Mouse (Mus musculus) liver, embryonic 11.5 days (tissue): ENCODE results near the gene Trcg1. TPM values are rescaled to one million over a fixed set of nuclear protein-coding genes. Genes with fewer than 3 reads are reported as not detected.

Experiments
- ATAC-seq: fragments of 200-750 bp; cut with Nextera tagmentation; replicated peaks from 2 replicates; pipeline ENCODE4 v1.8.0; 2017; ENCODE audit warnings: moderate number of reproducible peaks, mild to moderate bottlenecking, moderate TSS enrichment, moderate library complexity; ENCODE audit not compliant: low FRiP score
- DNase-seq: peaks from one replicate; pipeline ENCODE4 v3.0.0-alpha.2; 2017; ENCODE audit warnings: low spot score
- H3K27ac ChIP-seq: fragments of 300-500 bp; sonication (generic); 2 replicates; pipeline ENCODE4 v1.5.1; 2014; ENCODE audit warnings: mild to moderate bottlenecking, low read depth, low read length, control low read depth
- H3K27me3 ChIP-seq: fragments of 300-500 bp; sonication (generic); replicated peaks from 2 replicates; pipeline ENCODE4 v1.6.1; 2014; ENCODE audit warnings: low read length, mixed read lengths; ENCODE audit not compliant: control insufficient read depth, insufficient read depth
- H3K36me3 ChIP-seq: fragments of 300-500 bp; sonication (generic); 2 replicates; pipeline ENCODE4 v1.6.1; 2014; ENCODE audit warnings: mild to moderate bottlenecking, low read length, moderate library complexity, mixed read lengths; ENCODE audit not compliant: control insufficient read depth, insufficient read depth
- H3K4me1 ChIP-seq: fragments of 300-500 bp; sonication (generic); replicated peaks from 2 replicates; pipeline ENCODE4 v1.6.1; 2014; ENCODE audit warnings: low read length, mixed read lengths; ENCODE audit not compliant: control insufficient read depth, insufficient read depth
- H3K4me2 ChIP-seq: fragments of 300-500 bp; sonication (generic); 2 replicates; pipeline ENCODE4 v1.6.1; 2014; ENCODE audit warnings: mild to moderate bottlenecking, control low read depth, moderate library complexity
- H3K4me3 ChIP-seq: fragments of 300-500 bp; sonication (generic); 2 replicates; pipeline ENCODE4 v1.5.1; 2014; ENCODE audit warnings: low read depth, low read length, control low read depth
- H3K9ac ChIP-seq: fragments of 300-500 bp; sonication (generic); 2 replicates; pipeline ENCODE4 v1.6.1; 2014; ENCODE audit warnings: low read depth, low read length, control low read depth
- H3K9me3 ChIP-seq: fragments of 300-500 bp; sonication (generic); 2 replicates; pipeline ENCODE4 v1.6.1; 2016; ENCODE audit warnings: low read length, inconsistent platforms, mixed read lengths; ENCODE audit not compliant: control insufficient read depth
- WGBS: fragments of 180-500 bp; shearing (Covaris S2); extraction: QIAGEN DNeasy Blood & Tissue Kit; methylation state at CpG from one replicate; pipeline ENCODE4 v1.1.7; 2014; 5-methylcytosine and 5-hydroxymethylcytosine counted together
- polyA plus RNA-seq: library from polyadenylated mRNA; unstranded; fragments of >200 nt; fragmentation: Nextera tagmentation; extraction: Ambion mirVana; gene quantifications from 2 replicates; pipeline ENCODE4 v1.2.1, GENCODE M21; 2014

The Trcg1 gene
- polyA plus RNA-seq, 1 experiment from 2014 or later: not detected

- Histone ChIP-seq H3K27ac (peak within 1 kb of the TSS; percentile 78), H3K9me3 (no peaks in the 10 kb centered on the region), H3K4me3 (peak within 1 kb of the TSS; percentile 90), H3K9ac (peak within 1 kb of the TSS; percentile 86), H3K4me2 (peak within 1 kb of the TSS; percentile 97), H3K36me3 (peaks cover 13% of the 10 kb centered on the region), H3K4me1 (peaks cover 22% of the 10 kb centered on the region), H3K27me3 (no peaks in the 10 kb centered on the region)
- WGBS: under 1% methylated on average over 87 of the region's 87 CpGs
- ATAC-seq (peak; percentile 84), DNase-seq (peak; percentile 85)
Observed at GRCm38 (mm10) chr9:57261913-57262794, 25.8 kb downstream of the Trcg1 start, which contains the start of gene 1700017B05Rik. 1700017B05Rik (minus strand) TSS chr9:57262612.

- H3K36me3 ChIP-seq: peaks cover 4% of the 10 kb centered on the region
- H3K27me3 ChIP-seq: no peaks in the 10 kb centered on the region
- DNase-seq (no peak), ATAC-seq (no peak)
- H3K4me1 ChIP-seq: peaks cover 30% of the 10 kb centered on the region
- 0 out of 2 replicates have a peak overlapping the region, but pooled peaks have one; percentile 78 for H3K27ac ChIP-seq
- H3K4me3 ChIP-seq: peak overlapping the region; percentile 90
- peak overlapping the region; percentile 86 for H3K9ac ChIP-seq
- H3K9me3 ChIP-seq: no peaks in the 10 kb centered on the region
- peak overlapping the region; percentile 97 for H3K4me2 ChIP-seq
- 47% methylated on average over 13 of the region's 13 CpGs for WGBS
Observed at GRCm38 (mm10) chr9:57262795-57263684, 26.7 kb downstream of the Trcg1 start.

- DNase-seq: no peak
- Histone ChIP-seq H3K9ac (no peak overlapping the region), H3K27ac (no peak overlapping the region), H3K4me1 (peaks cover 32% of the 10 kb centered on the region), H3K36me3 (no peaks in the 10 kb centered on the region), H3K4me2 (no peak overlapping the region), H3K27me3 (no peaks in the 10 kb centered on the region), H3K9me3 (no peaks in the 10 kb centered on the region), H3K4me3 (no peak overlapping the region)
- ATAC-seq: no peak
- 40% methylated on average over 5 of the region's 5 CpGs for WGBS
Observed at GRCm38 (mm10) chr9:57265125-57265524, 28.8 kb downstream of the Trcg1 start.

GRCm38 (mm10) chr9:57267421-57267820, 31.1 kb downstream of the Trcg1 start:
- no peak overlapping the region for H3K9ac ChIP-seq
- H3K27ac ChIP-seq: no peak overlapping the region
- H3K27me3 ChIP-seq: 0 out of 2 replicates have a peak, but pooled peaks cover 2% of the 10 kb centered on the region

GRCm38 (mm10) chr9:57268078-57268477, 31.7 kb downstream of the Trcg1 start:
- ATAC-seq (no peak), DNase-seq (no peak)
- Histone ChIP-seq H3K27me3 (0 out of 2 replicates have a peak, but pooled peaks cover 2% of the 10 kb centered on the region), H3K4me2 (no peak overlapping the region), H3K9ac (no peak overlapping the region), H3K36me3 (no peaks in the 10 kb centered on the region), H3K27ac (no peak overlapping the region), H3K4me3 (no peak overlapping the region), H3K9me3 (no peaks in the 10 kb centered on the region), H3K4me1 (peaks cover 26% of the 10 kb centered on the region)
- WGBS: 27% methylated on average over 10 of the region's 10 CpGs

More at GRCm38 (mm10) chr9:57267421-57267820, 31.1 kb downstream of the Trcg1 start:
- no peak for ATAC-seq
- H3K4me3 ChIP-seq: no peak overlapping the region
- H3K4me2 ChIP-seq: no peak overlapping the region
- H3K36me3 ChIP-seq: no peaks in the 10 kb centered on the region
- WGBS: 65% methylated on average over 5 of the region's 5 CpGs
- peaks cover 21% of the 10 kb centered on the region for H3K4me1 ChIP-seq
- DNase-seq: no peak
- H3K9me3 ChIP-seq: no peaks in the 10 kb centered on the region

GRCm38 (mm10) chr9:57268575-57268974, 32.2 kb downstream of the Trcg1 start:
- Histone ChIP-seq H3K4me2 (no peak overlapping the region), H3K27ac (no peak overlapping the region), H3K9ac (no peak overlapping the region), H3K36me3 (no peaks in the 10 kb centered on the region), H3K4me3 (no peak overlapping the region), H3K4me1 (peaks cover 29% of the 10 kb centered on the region), H3K9me3 (no peaks in the 10 kb centered on the region), H3K27me3 (0 out of 2 replicates have a peak, but pooled peaks cover 2% of the 10 kb centered on the region)
- ATAC-seq (peak; percentile 38; the same call in 1 of the 2 replicates), DNase-seq (no peak)
- WGBS: 8% methylated on average over 3 of the region's 3 CpGs

GRCm38 (mm10) chr9:57269384-57269783, 33.0 kb downstream of the Trcg1 start:
- no peak overlapping the region for H3K4me3 ChIP-seq
- no peaks in the 10 kb centered on the region for H3K9me3 ChIP-seq
- no peak for ATAC-seq
- DNase-seq: no peak
- no peak overlapping the region for H3K9ac ChIP-seq
- 0 out of 2 replicates have a peak, but pooled peaks cover 2% of the 10 kb centered on the region for H3K27me3 ChIP-seq
- peaks cover 29% of the 10 kb centered on the region for H3K4me1 ChIP-seq
- H3K27ac ChIP-seq: no peak overlapping the region
- no peak overlapping the region for H3K4me2 ChIP-seq
- 33% methylated on average over 1 of the region's 1 CpGs for WGBS
- no peaks in the 10 kb centered on the region for H3K36me3 ChIP-seq

GRCm38 (mm10) chr9:57270399-57270798, 34.0 kb downstream of the Trcg1 start:
- Histone ChIP-seq H3K4me2 (no peak overlapping the region), H3K9ac (no peak overlapping the region), H3K4me3 (no peak overlapping the region), H3K9me3 (no peaks in the 10 kb centered on the region), H3K4me1 (peaks cover 26% of the 10 kb centered on the region), H3K27me3 (0 out of 2 replicates have a peak, but pooled peaks cover 2% of the 10 kb centered on the region), H3K27ac (no peak overlapping the region), H3K36me3 (no peaks in the 10 kb centered on the region)
- no peak for DNase-seq
- WGBS: 40% methylated on average over 8 of the region's 8 CpGs
- ATAC-seq: no peak
